Mouse (Mus musculus) limb, embryonic 14.5 days (tissue): ENCODE measurements around the gene Nlrp6. TPM values are rescaled to one million over a fixed set of nuclear protein-coding genes. Genes with fewer than 3 reads are reported as not detected.
A peak's percentile ranks its signal among the peaks of the same experiment; 100 is the strongest.

Experiments
- ATAC-seq: fragments of 200-750 bp; cut with Nextera tagmentation; 2 replicates; pipeline ENCODE4 v1.8.0; 2017; ENCODE audit warnings: low read depth, moderate number of reproducible peaks, moderate TSS enrichment; ENCODE audit not compliant: low FRiP score
- DNase-seq: peaks from one replicate; pipeline ENCODE4 v3.0.0-alpha.2; 2015; ENCODE audit warnings: low spot score
- H3K27ac ChIP-seq: fragments of 300-500 bp; sonication (generic); replicated peaks from 2 replicates; pipeline ENCODE4 v1.5.1; 2014; ENCODE audit warnings: low read depth, mild to moderate bottlenecking, low read length, moderate library complexity, mixed read lengths
- H3K27me3 ChIP-seq: fragments of 300-500 bp; sonication (generic); 2 replicates; pipeline ENCODE4 v1.6.1; 2014; ENCODE audit warnings: low read length, mixed read lengths; ENCODE audit not compliant: control insufficient read depth, insufficient read depth
- H3K36me3 ChIP-seq: fragments of 300-500 bp; sonication (generic); 2 replicates; pipeline ENCODE4 v1.6.1; 2014; ENCODE audit warnings: mild to moderate bottlenecking, low read length, moderate library complexity, mixed read lengths; ENCODE audit not compliant: control insufficient read depth, insufficient read depth
- H3K4me1 ChIP-seq: fragments of 300-500 bp; sonication (generic); 2 replicates; pipeline ENCODE4 v1.6.1; 2014; ENCODE audit warnings: antibody characterized with exemption, low read length, mixed read lengths; ENCODE audit not compliant: control insufficient read depth, insufficient read depth
- H3K4me2 ChIP-seq: fragments of 300-500 bp; sonication (generic); replicated peaks from 2 replicates; pipeline ENCODE4 v1.6.1; 2014; ENCODE audit warnings: low read depth, mild to moderate bottlenecking, low read length, moderate library complexity; ENCODE audit not compliant: severe bottlenecking
- H3K4me3 ChIP-seq: fragments of 300-500 bp; sonication (generic); replicated peaks from 2 replicates; pipeline ENCODE4 v1.5.1; 2014; ENCODE audit warnings: low read length
- H3K9ac ChIP-seq: fragments of 300-500 bp; sonication (generic); 2 replicates; pipeline ENCODE4 v1.6.1; 2014; ENCODE audit warnings: mild to moderate bottlenecking, low read depth, low read length, moderate library complexity; ENCODE audit not compliant: severe bottlenecking
- H3K9me3 ChIP-seq: fragments of 300-500 bp; sonication (generic); 2 replicates; pipeline ENCODE4 v1.6.1; 2016; ENCODE audit warnings: low read length; ENCODE audit not compliant: control insufficient read depth
- POLR2A ChIP-seq: fragments of 200-500 bp; IDR thresholded peaks from 2 replicates; pipeline ENCODE4 v1.8.0; 2012; ENCODE audit warnings: inconsistent platforms, mild to moderate bottlenecking, moderate library complexity, borderline replicate concordance; ENCODE audit not compliant: insufficient read depth, insufficient read length; ENCODE audit errors: extremely low read depth
- WGBS: fragments of 180-500 bp; shearing (Covaris S2); extraction: QIAGEN DNeasy Blood & Tissue Kit; methylation state at CpG from one replicate; pipeline ENCODE4 v1.1.7; 2014; 5-methylcytosine and 5-hydroxymethylcytosine counted together
- polyA plus RNA-seq, 2 experiments: library from polyadenylated mRNA; depleted of rRNA in 1 of 2; stranded (reverse) in 1 of 2; unstranded in 1 of 2; fragments of >200 nt; fragmentation: Nextera tagmentation in 1 of 2; extraction: Ambion mirVana in 1 of 2; gene quantifications; 2 replicates each; pipeline versions ENCODE4 v1.2.1 to v1.2.3; 2012 to 2014

Gene Nlrp6
- polyA plus RNA-seq (2012; rRNA removed): 0.05 TPM in 2 replicates
- 0.08 TPM in 1 of 2 replicates, not detected in the other for polyA plus RNA-seq (2014; fragmentation: Nextera tagmentation; extraction: Ambion mirVana)

GRCm38 (mm10) chr7:140920418-140921029 lies at the start of gene Nlrp6:
Gene Nlrp6, plus strand, starts transcription at chr7:140920902.
- H3K27ac ChIP-seq: no peak within 1 kb of the TSS
- no peak within 1 kb of the TSS for H3K4me3 ChIP-seq

GRCm38 (mm10) chr7:140874224-140874623 lies 46.5 kb upstream of the Nlrp6 start:
- Histone ChIP-seq H3K9ac (no peak overlapping the region), H3K4me2 (no peak overlapping the region), H3K27ac (no peak overlapping the region), H3K4me1 (no peaks in the 10 kb centered on the region), H3K4me3 (no peak overlapping the region), H3K36me3 (peaks cover 45% of the 10 kb centered on the region), H3K27me3 (no peaks in the 10 kb centered on the region), H3K9me3 (no peaks in the 10 kb centered on the region)
- no peak for ATAC-seq
- no peak for DNase-seq
- TF ChIP-seq POLR2A: no peak
- WGBS: 90% methylated on average over 4 of the region's 4 CpGs

More at GRCm38 (mm10) chr7:140920418-140921029, at the start of gene Nlrp6:
- Histone ChIP-seq H3K9me3 (no peaks in the 10 kb centered on the region), H3K36me3 (no peaks in the 10 kb centered on the region), H3K4me2 (no peak within 1 kb of the TSS), H3K4me1 (peaks cover 7% of the 10 kb centered on the region; the same call in 1 of the 2 replicates), H3K9ac (no peak within 1 kb of the TSS), H3K27me3 (peaks cover 45% of the 10 kb centered on the region)
- DNase-seq (no peak), ATAC-seq (no peak)
- WGBS: 69% methylated on average over 8 of the region's 8 CpGs
- TF ChIP-seq POLR2A: no peak

GRCm38 (mm10) chr7:140877364-140877763 lies 43.3 kb upstream of the Nlrp6 start:
- no peak overlapping the region for H3K9ac ChIP-seq
- H3K27ac ChIP-seq: no peak overlapping the region
- H3K9me3 ChIP-seq: no peaks in the 10 kb centered on the region
- no peak overlapping the region for H3K4me2 ChIP-seq
- 0 out of 2 replicates have a peak, but pooled peaks cover 3% of the 10 kb centered on the region for H3K4me1 ChIP-seq
- DNase-seq: no peak
- H3K36me3 ChIP-seq: peaks cover 33% of the 10 kb centered on the region
- H3K27me3 ChIP-seq: no peaks in the 10 kb centered on the region
- H3K4me3 ChIP-seq: no peak overlapping the region
- no peak for ATAC-seq
- no peak for TF ChIP-seq POLR2A
- 80% methylated on average over 6 of the region's 6 CpGs for WGBS

- Histone ChIP-seq H3K9ac (no peak overlapping the region), H3K36me3 (peaks cover 31% of the 10 kb centered on the region), H3K4me3 (no peak overlapping the region), H3K27ac (no peak overlapping the region), H3K9me3 (no peaks in the 10 kb centered on the region), H3K4me1 (peaks cover 7% of the 10 kb centered on the region), H3K27me3 (no peaks in the 10 kb centered on the region), H3K4me2 (no peak overlapping the region)
- WGBS: 88% methylated on average over 7 of the region's 7 CpGs
- DNase-seq (no peak), ATAC-seq (no peak)
- TF ChIP-seq POLR2A: no peak
These were observed 41.3 kb upstream of the Nlrp6 start for GRCm38 (mm10) chr7:140879355-140879754.

- Histone ChIP-seq H3K9ac (no peak overlapping the region), H3K4me1 (peaks cover 7% of the 10 kb centered on the region), H3K4me3 (no peak overlapping the region), H3K27ac (no peak overlapping the region), H3K27me3 (no peaks in the 10 kb centered on the region), H3K36me3 (peaks cover 29% of the 10 kb centered on the region), H3K9me3 (no peaks in the 10 kb centered on the region), H3K4me2 (0 out of 2 replicates have a peak overlapping the region, but pooled peaks have one; percentile 49)
- DNase-seq (no peak), ATAC-seq (no peak)
- 85% methylated on average over 3 of the region's 3 CpGs for WGBS
- TF ChIP-seq POLR2A: no peak
These were observed 40.3 kb upstream of the Nlrp6 start for GRCm38 (mm10) chr7:140880419-140880818.
